Mouse (Mus musculus) kidney, adult 9 months (tissue): ENCODE results near the gene Hoxb4.

Experiments
- DNase-seq: peaks from one replicate; pipeline ENCODE4 v3.0.0; 2022

The Hoxb4 gene

DNA sequence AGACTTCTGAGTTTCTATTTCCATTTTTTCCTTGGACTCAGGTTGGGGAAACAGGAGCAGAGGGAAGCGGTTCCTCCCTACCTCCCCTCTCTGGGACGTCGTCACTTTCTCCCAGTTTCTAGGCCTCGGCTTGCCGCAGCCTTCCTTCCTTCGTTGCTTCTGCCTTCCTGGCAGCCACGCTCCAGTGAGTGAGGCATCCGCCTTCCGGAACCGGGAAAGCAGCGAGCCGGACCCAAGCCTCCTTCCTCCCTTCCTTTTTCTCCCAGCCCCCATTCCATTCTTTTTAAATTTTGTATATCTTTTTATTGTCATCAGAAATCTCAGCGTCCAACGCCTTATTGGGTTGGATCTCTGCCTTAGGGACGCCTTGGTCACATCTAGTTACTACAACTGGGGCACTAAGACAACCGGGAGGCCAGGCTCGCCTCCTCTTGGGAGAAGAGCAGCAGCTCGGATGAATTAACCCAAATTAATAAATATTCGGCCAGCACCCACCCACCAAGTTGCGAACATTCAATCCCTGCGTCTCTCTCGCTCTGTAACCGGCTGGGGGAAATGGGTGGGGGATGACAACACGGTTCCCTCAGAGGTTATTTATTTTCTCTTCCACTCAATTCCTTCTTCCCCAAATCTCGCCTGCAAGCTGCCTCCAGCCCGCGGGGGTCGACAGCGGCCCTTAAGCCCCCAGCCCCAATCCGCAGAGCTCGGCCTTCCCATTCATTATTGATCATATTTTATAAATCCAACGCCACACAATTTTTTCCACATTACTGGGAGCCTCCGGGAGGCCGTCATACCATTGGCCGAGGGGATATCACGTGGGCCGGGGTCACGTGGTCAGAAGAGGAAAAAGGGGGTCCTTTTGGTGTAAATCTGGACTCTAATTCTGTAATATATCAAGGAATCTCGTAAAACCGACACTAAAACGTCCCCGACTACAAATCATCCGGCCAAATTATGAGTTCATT, 32.0 kb upstream of the Hoxb4 start, which contains the start of gene Hoxb7:
Hoxb7 (plus strand) TSS at position 853 of the 968 bp plus-strand sequence.
- peak; percentile 89 for DNase-seq

DNA sequence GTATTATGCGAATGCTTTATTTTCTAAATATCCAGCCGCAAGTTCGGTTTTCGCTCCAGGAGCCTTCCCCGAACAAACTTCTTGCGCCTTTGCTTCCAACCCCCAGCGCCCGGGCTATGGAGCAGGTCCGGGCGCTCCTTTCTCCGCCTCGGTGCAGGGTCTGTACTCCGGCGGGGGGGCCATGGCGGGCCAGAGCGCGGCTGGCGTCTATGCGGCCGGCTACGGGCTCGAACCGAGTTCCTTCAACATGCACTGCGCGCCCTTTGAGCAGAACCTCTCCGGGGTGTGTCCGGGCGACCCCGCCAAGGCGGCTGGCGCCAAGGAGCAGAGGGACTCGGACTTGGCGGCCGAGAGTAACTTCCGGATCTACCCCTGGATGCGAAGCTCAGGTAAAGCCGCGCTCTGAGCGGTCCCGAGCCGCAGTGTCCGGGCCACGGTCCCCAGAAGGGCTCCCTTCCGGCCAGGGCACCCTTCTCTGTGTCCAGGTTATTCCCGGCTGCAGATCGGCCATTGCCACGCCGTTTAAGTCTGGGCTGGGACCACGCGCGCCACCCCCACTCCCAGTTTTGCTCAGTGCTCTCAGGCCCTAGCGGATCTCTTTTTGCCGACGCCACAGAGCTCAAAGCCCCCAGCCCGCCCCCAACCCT, 31.2 kb upstream of the Hoxb4 start:
- DNase-seq = peak; percentile 79

DNA sequence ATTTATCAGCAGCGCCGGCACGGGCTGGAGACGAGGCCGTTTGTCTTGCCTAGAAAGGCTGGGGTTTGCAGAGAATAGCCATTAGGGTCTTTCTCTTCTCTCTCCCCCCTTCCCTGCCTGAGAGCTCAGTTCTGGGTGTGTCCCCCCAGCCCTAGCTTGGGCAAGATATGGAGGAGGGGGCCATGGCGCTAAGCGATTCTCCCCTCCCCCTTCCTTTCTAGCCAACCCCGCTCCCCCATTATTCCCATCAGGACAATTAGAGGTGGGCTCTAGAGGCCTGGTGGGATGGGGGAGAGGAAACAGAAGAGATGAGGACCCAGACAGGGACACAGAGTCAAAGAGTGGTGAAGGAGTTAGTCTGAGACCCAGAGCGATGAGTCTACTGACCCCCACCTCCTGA, 30.7 kb upstream of the Hoxb4 start:
- DNase-seq = no peak

- DNase-seq = no peak
Measured at GRCm38 (mm10) chr11:96288455-96289221, 29.4 kb upstream of the Hoxb4 start.

DNA sequence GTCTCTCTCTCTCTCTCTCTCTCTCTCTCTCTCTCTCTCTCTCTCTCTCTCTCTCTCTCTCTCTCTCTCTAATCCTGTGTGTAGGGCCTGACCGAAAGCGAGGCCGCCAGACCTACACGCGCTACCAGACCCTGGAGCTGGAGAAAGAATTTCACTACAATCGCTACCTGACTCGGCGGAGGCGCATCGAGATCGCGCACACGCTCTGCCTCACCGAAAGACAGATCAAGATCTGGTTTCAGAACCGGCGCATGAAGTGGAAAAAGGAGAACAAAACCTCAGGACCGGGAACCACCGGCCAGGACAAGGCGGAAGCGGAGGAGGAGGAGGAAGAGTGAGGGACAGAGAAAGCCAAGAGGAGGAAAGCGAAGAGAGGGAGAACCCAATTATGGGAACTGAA, 28.8 kb upstream of the Hoxb4 start:
- DNase-seq = peak; percentile 48

- DNase-seq = no peak
Measured at GRCm38 (mm10) chr11:96289837-96290236, 28.2 kb upstream of the Hoxb4 start.

GRCm38 (mm10) chr11:96290705-96291355, 27.2 kb upstream of the Hoxb4 start:
- DNase-seq = peak; percentile 45

- peak; percentile 88 for DNase-seq
Measured at GRCm38 (mm10) chr11:96291681-96292564, 26.1 kb upstream of the Hoxb4 start, which contains the start of gene Hoxb6. Hoxb6 (plus strand) TSS chr11:96292476.

DNA sequence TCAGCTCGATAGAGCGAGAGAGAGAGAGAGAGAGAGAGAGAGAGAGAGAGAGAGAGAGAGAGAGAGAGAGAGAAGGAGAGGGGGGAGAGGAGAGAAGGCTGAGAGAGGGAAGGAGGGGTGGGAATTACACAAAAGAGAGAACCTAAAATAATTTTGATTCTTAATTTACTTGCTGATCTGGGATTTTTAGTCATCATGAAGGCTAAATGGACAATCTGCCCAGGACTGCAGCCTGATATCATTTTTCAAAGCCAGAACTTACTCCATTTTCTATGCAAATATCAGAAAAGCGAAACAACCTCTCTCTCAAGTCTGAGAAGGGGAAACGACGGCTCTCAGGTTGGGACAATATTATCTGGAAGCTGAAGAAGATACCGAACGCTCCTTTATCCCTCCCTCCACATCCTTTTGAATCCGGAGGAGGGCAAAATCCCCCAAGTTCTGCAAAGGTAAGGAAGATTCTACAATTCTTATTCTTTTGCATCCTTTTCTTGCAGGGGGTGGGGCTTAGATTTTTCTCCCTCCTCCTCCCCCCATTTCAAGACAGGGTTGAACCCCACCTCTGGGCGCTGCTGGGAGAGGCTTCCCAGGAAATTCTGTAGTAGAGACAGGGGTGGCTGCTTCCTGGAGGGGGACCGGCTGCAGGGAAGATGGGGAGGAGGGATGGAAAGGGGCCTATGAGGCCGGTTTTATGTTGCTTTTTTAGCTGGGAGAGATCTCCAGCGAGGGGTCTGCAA, 25.3 kb upstream of the Hoxb4 start:
- no peak for DNase-seq

DNA sequence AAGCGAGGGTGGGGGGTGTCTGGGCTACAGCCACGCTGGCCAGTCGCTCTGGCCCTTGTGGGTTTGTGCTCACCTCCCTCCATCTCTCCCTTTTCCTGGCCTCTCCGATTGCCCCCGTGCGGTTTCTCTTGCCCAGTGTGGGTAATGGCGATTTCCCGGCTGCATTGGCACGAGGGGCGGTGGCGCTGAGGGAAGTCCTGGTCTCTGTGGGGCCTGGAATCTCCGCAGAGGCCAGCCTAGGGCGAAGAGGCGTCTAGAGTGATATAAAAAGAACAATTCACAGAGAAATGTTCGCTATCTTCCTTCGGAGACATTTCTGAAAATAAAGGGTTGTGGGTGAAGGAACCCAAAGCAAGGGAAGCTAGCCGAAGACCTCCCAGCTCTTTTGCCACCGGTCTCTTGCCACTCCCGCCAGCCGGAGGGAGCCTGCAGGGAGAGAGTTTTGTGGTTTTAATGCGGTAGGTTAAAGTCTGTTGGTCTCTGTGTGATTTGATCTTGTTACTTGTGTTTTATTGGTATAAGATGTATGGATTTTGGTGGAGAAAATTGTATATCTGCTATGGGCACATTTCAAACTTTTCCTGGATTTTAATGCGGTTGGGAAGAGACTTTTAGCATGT, 24.7 kb upstream of the Hoxb4 start:
- no peak for DNase-seq

- DNase-seq = peak; percentile 95
Measured at GRCm38 (mm10) chr11:96294245-96295091, 23.6 kb upstream of the Hoxb4 start.

DNA sequence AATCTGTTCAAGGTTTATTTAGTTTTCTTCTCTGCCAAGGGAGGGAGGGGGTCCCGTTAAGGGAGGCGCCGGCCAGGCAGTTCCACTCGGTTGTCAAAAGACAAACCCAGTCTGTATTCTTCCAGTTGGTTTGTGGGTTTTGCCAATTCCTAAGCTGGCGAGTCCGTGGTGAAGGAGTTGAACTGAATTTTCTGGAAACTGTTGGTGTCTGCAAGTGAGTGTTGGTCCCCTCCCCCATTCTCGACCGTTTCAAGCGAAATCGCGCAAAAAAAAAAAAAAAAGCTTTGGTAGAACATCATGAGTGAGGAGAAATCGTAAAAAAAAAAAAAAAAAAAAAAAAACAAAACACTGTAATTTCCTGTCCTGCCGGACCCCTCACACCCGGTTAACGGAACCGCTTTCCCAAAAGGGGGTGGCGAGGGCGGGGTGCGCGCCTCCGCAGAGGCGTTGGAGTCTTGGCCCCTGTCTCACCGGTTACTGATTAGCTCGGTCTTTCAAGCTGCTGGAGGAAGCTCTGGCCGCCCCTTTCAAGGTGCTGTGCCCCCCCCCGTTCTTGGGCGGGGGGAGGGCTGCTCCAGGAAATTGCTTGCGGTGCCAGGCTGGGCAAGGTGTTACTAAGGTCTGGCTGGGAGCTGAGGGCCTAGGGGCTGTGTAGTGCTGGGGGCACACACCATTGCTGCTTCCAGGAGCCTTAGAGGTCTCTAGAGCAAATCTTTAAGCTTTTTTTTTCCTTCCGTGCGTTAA, 22.8 kb upstream of the Hoxb4 start:
- peak; percentile 93 for DNase-seq

- no peak for DNase-seq
Measured at GRCm38 (mm10) chr11:96296997-96297396, 21.1 kb upstream of the Hoxb4 start.

- no peak for DNase-seq
Measured at GRCm38 (mm10) chr11:96297428-96297827, 20.6 kb upstream of the Hoxb4 start.

DNA sequence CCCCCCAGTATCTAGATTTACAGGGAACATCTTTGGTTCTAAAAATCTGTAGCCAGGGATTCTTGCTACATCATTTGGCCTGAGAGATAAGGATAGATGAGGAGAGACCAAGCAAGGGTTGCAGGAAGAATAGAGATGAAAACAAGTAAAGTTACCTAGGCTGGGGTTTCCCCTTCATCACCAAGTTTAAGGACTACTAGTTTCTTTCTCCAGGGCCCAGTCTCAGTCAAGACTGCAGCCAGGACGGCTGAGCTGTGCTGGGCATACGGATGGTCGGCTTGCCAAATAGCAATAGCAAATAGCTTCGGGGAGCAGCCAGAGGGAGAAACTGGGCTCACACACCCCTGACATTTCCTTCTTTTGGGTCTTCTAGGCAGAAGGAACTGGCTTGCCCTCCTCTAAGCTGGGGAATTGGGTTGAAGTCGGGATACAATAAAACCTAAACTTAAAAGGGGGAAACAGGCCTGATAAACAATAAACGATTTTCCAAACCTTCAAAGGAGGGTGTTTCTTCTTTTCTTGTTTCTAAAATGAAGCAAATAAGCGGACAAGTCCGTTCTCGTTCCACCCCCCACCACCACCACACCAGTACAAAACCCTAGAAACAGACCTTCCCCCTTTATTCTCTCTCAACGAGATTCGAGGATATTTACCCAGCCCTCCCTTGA, 20.0 kb upstream of the Hoxb4 start:
- DNase-seq = no peak

DNA sequence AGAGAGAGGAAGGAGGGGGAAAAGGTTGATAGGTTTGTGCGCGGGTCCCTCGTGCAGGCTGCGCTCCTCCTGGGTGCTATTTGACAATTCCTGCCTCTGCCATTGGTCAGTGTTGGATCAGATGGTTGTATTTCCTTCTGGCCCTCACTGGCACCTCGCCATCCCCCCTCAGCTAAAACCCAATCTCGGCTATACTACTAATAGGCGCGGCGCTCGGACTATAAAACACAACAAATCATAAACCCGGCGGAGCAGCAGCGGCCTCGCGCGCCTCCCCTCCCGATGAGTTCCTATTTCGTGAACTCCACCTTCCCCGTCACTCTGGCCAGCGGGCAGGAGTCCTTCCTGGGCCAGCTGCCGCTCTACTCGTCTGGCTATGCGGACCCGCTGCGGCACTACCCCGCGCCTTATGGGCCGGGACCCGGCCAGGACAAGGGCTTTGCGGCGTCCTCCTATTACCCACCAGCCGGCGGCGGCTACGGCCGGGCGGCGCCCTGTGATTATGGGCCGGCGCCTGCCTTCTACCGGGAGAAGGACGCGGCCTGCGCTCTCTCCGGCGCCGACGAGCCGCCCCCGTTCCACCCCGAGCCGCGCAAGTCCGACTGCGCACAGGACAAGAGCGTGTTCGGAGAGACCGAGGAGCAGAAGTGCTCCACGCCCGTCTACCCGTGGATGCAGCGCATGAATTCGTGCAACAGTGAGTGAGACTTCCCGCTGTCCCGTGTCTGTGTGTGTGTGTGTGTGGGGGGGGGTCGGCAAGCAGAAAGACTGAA, 19.0 kb upstream of the Hoxb4 start:
- peak; percentile 92 for DNase-seq

GRCm38 (mm10) chr11:96299781-96300180, 18.3 kb upstream of the Hoxb4 start:
- DNase-seq = no peak
